Mouse (Mus musculus) pancreas, adult 10 weeks (tissue): Measurements from ENCODE around the gene Aifm3. TPM values are rescaled to one million over a fixed set of nuclear protein-coding genes. Genes with fewer than 3 reads are reported as not detected.

Experiments used
- polyA plus RNA-seq: library from polyadenylated mRNA; stranded (reverse); fragments of 350-450 nt; fragmentation: Illumina TruSeq; extraction: RNeasy Lipid Tissue Mini Kit (QIAGEN cat#74804); gene quantifications from one replicate; pipeline ENCODE4 v1.2.3, GENCODE M21; 2015; ENCODE audit warnings: low read depth, low replicate concordance; ENCODE audit not compliant: insufficient read depth

Gene Aifm3
- 5.8 TPM for polyA plus RNA-seq

GRCm38 (mm10) chr16:17489469-17490111, at the start of gene Aifm3:
Aifm3 (plus strand) TSS chr16:17489611.

GRCm38 (mm10) chr16:17451541-17452372, 37.7 kb upstream of the Aifm3 start, which contains the start of gene Crkl:
Crkl (plus strand) TSS chr16:17451987.

GRCm38 (mm10) chr16:17508546-17509239, 19.3 kb downstream of the Aifm3 start, which contains the start of gene Lztr1:
Lztr1 (plus strand) TSS chr16:17508688.

GRCm38 (mm10) chr16:17530640-17531288, 41.4 kb downstream of the Aifm3 start, which contains the start of gene Thap7:
Thap7 (minus strand) TSS chr16:17531136.

Other genes starting within 250 kb of the Aifm3 start
- 35.5 TPM for gene Tmem191c, start 213.5 kb upstream of the Aifm3 start, polyA plus RNA-seq
- gene Serpind1, start 158.2 kb upstream of the Aifm3 start, polyA plus RNA-seq = 0.74 TPM
- gene Snap29, start 83.6 kb upstream of the Aifm3 start, polyA plus RNA-seq = 4.2 TPM
- gene Pi4ka, start 83.3 kb upstream of the Aifm3 start, polyA plus RNA-seq = 22.8 TPM
- 4.9 TPM for gene Crkl, start 37.6 kb upstream of the Aifm3 start, polyA plus RNA-seq
- gene Lztr1, start 19.1 kb downstream of the Aifm3 start, polyA plus RNA-seq = 80.6 TPM
- 11.2 TPM for gene Thap7, start 41.5 kb downstream of the Aifm3 start, polyA plus RNA-seq
- not detected for gene Lrrc74b, start 71.6 kb downstream of the Aifm3 start, polyA plus RNA-seq
- gene P2rx6, start 72.3 kb downstream of the Aifm3 start, polyA plus RNA-seq = 1.2 TPM
- 13.4 TPM for gene Slc7a4, start 93.6 kb downstream of the Aifm3 start, polyA plus RNA-seq
- gene Smpd4, start 129.7 kb downstream of the Aifm3 start, polyA plus RNA-seq = 5.9 TPM
- not detected for gene Ccdc74a, start 156.9 kb downstream of the Aifm3 start, polyA plus RNA-seq
- gene Med15, start 243.3 kb downstream of the Aifm3 start, polyA plus RNA-seq = 16.9 TPM